Mouse (Mus musculus) ES-E14 (cell line): ENCODE measurements around the gene Caskin1. TPM values are rescaled to one million over a fixed set of nuclear protein-coding genes. Genes with fewer than 3 reads are reported as not detected.

Experiments
- DNase-seq: peaks from one replicate; pipeline ENCODE4 v3.0.0-alpha.2; 2013; ENCODE audit warnings: low read depth, low spot score
- H3K27ac ChIP-seq: 2 replicates; pipeline ENCODE4 v1.5.1; 2012; ENCODE audit warnings: low read depth, mild to moderate bottlenecking, low read length, moderate library complexity, mixed read lengths; ENCODE audit not compliant: poor library complexity, insufficient read depth, severe bottlenecking
- H3K36me3 ChIP-seq: 2 replicates; pipeline ENCODE4 v1.6.1; 2012; ENCODE audit warnings: mild to moderate bottlenecking, low read length, moderate library complexity, mixed read lengths; ENCODE audit not compliant: control insufficient read depth, poor library complexity, insufficient read depth, severe bottlenecking
- H3K4me1 ChIP-seq, 2 experiments: fragments of 150-350 bp in 1 of 2; sonication (generic) in 1 of 2; 2 replicates each; pipeline ENCODE4 v1.6.1; 2012; ENCODE audit warnings: low read length in 2 of 2, mild to moderate bottlenecking in 1 of 2, mixed read lengths in 1 of 2; ENCODE audit not compliant: control insufficient read depth in 2 of 2, insufficient read depth in 2 of 2, poor library complexity in 1 of 2
- H3K4me3 ChIP-seq, 2 experiments: fragments of 150-350 bp in 1 of 2; sonication (generic) in 1 of 2; 2 replicates each; pipeline ENCODE4 v1.5.1; 2012; ENCODE audit warnings: low read length in 2 of 2, low read depth in 1 of 2, mild to moderate bottlenecking in 1 of 2, mixed read lengths in 1 of 2; ENCODE audit not compliant: insufficient read depth in 1 of 2, poor library complexity in 1 of 2, severe bottlenecking in 1 of 2
- H3K9ac ChIP-seq: 2 replicates; pipeline ENCODE4 v1.6.1; 2012; ENCODE audit warnings: low read depth, mild to moderate bottlenecking, low read length, mixed read lengths; ENCODE audit not compliant: poor library complexity, insufficient read depth, severe bottlenecking
- H3K9me3 ChIP-seq: fragments of 150-350 bp; sonication (generic); 2 replicates; pipeline ENCODE4 v1.6.1; 2012; ENCODE audit warnings: low read depth, mild to moderate bottlenecking, low read length; ENCODE audit not compliant: control insufficient read depth, insufficient read depth
- CHD2 ChIP-seq: IDR thresholded peaks from 2 replicates; pipeline ENCODE4 v1.6.1; 2014; ENCODE audit warnings: mild to moderate bottlenecking, low read depth, low read length, inconsistent platforms
- HCFC1 ChIP-seq: IDR thresholded peaks from 2 replicates; pipeline ENCODE4 v1.6.1; 2012; ENCODE audit warnings: low read length, inconsistent platforms, borderline replicate concordance; ENCODE audit not compliant: insufficient read depth
- MAFK ChIP-seq: IDR thresholded peaks from 2 replicates; pipeline ENCODE4 v1.6.1; 2014; ENCODE audit warnings: mild to moderate bottlenecking, low read depth, low read length, inconsistent platforms; ENCODE audit not compliant: insufficient read depth
- ZC3H11A ChIP-seq: IDR thresholded peaks from 2 replicates; pipeline ENCODE4 v1.6.1; 2012; ENCODE audit warnings: low read depth, mild to moderate bottlenecking, inconsistent platforms, low read length, borderline replicate concordance
- ZNF384 ChIP-seq: IDR thresholded peaks from 2 replicates; pipeline ENCODE4 v1.6.1; 2012; ENCODE audit warnings: low read depth, low read length, inconsistent platforms
- in situ Hi-C, 2 experiments: fragments of 600-800 bp; cut with MboI; formaldehyde crosslinking; loops; one replicate each; pipeline ENCODE4 v1.15.1; 2025; ENCODE audit warnings: low sequenced_read_pairs in 2 of 2, inconsistent platforms in 1 of 2; ENCODE audit not compliant: unreplicated experiment in 2 of 2
- total RNA-seq: library from RNA; depleted of rRNA; stranded (reverse); fragments of 300-350 nt; gene quantifications from 2 replicates; pipeline ENCODE4 v1.2.3, GENCODE M21; 2012

The Caskin1 gene
- total RNA-seq, 1 experiment, result 2.0 TPM

DNA sequence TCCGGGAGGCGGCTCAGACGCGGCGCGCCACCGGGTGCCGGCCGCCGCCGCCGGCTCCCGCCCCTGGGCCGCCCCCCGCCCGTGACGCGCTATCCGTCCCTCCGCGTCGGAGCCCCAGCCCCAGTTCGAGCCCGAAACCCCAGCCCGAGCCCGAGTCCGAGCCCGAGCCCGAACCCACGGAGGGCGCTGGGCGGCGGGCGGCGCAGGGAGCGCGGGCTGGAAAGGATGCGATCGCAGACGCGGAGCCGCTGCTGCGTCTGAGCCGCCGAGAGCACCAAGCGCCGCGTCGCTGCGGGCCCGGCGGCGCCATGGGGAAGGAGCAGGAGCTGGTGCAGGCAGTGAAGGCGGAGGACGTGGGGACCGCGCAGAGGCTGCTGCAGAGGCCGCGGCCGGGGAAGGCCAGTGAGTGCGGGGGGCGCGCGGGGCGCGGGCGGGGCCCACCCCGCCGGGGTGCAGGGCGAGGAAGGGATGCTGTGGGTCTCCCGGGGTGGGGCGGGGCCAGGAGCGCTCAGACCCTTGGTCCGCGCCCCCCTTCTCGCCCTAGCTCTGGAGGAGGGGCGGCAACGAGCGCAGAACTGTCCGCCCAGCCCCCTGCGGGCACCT lies 362 bp downstream of the Caskin1 start:
- peaks cover 4 to 9% of the 10 kb centered on the region in 2 experiments; a peak in 3 of 4 replicates for H3K4me1 ChIP-seq
- H3K27ac ChIP-seq, result no peak overlapping the region
- H3K4me3 ChIP-seq, result peak overlapping the region; percentile 87 to 92
- DNase-seq, result no peak
- no peaks in the 10 kb centered on the region for H3K36me3 ChIP-seq
- TF ChIP-seq ZC3H11A, result no peak
- no peak for TF ChIP-seq HCFC1
- TF ChIP-seq CHD2, result no peak
- no peak for TF ChIP-seq ZNF384
- no peak for TF ChIP-seq MAFK
- H3K9ac ChIP-seq, result peak overlapping the region; percentile 78
- no peaks in the 10 kb centered on the region for H3K9me3 ChIP-seq
- in situ Hi-C loops, result no loop called here

DNA sequence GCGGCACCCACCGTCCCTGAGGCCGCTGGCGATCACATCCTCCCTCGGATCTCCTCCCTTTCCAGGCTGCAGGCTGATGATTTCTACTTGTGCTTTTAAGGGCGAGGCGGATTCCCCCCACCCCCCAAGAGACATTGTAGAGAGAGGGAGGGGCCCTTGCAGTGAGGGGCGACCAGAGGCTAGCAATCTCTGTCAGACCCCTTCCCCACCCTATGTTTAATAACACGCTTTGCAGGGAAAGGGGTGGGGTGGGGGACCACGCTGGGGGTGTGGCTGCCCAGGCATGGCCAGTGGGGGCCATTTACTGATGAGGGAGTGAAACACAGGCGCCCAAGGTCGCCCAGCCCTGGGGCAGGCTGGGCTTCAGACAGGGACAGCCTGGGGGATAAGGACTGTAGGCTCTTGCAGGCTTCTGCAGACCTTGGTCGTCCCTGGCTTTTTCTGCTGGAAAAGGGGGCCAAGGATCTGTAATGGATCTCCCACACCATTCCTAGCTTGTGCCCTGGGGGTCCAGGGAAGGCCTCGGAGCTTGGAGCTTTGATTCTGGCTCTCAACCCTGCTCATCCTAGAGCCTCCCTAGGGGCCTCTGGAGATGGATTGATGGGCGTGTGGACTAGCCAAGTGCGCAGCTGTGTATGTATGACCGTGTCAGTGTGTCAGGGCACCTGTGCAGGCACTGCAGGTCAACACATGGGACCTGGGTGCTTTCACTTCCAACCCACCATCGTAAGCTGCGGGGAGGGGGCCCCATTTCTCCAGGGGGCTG lies 1.0 kb downstream of the Caskin1 start:
- Histone ChIP-seq H3K4me3 (peak overlapping the region; percentile 87 to 92; a peak in 3 of 4 replicates), H3K36me3 (no peaks in the 10 kb centered on the region), H3K9ac (peak overlapping the region; percentile 78; the same call in 1 of the 2 replicates), H3K9me3 (no peaks in the 10 kb centered on the region), H3K27ac (no peak overlapping the region), H3K4me1 (peaks cover 4 to 9% of the 10 kb centered on the region in 2 experiments; a peak in 3 of 4 replicates)
- no peak for TF ChIP-seq HCFC1
- no peak for TF ChIP-seq ZC3H11A
- no peak for TF ChIP-seq MAFK
- TF ChIP-seq ZNF384, result no peak
- TF ChIP-seq CHD2, result no peak
- in situ Hi-C loops, result no loop called here
- DNase-seq, result no peak

DNA sequence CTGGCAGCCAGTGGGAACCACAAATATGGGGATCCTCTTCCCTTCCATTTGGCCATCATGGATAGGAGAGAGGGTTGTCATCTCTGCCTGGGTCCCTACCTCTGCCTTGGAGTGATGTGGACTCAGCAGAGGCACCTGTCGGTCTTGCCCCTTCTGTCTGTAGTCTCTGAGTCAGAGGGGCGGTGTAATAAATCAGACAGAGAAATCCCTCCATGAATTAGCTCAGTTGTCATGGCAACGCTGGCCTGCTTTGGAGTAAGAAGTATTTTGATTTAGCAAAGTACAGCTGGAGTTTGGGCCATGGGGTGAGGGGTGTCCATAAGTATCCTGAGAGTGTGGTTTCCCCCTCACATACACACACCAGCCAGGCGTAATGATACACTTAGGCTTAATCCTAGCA lies 2.0 kb downstream of the Caskin1 start:
- DNase-seq, result no peak
- Histone ChIP-seq H3K36me3 (no peaks in the 10 kb centered on the region), H3K9ac (no peak overlapping the region), H3K4me3 (no peak overlapping the region), H3K4me1 (peaks cover 3 to 6% of the 10 kb centered on the region in 2 experiments; a peak in 3 of 4 replicates), H3K27ac (no peak overlapping the region), H3K9me3 (no peaks in the 10 kb centered on the region)
- in situ Hi-C loops, result no loop called here
- TF ChIP-seq ZC3H11A (no peak), ZNF384 (no peak), CHD2 (no peak), HCFC1 (no peak), MAFK (no peak)

DNA sequence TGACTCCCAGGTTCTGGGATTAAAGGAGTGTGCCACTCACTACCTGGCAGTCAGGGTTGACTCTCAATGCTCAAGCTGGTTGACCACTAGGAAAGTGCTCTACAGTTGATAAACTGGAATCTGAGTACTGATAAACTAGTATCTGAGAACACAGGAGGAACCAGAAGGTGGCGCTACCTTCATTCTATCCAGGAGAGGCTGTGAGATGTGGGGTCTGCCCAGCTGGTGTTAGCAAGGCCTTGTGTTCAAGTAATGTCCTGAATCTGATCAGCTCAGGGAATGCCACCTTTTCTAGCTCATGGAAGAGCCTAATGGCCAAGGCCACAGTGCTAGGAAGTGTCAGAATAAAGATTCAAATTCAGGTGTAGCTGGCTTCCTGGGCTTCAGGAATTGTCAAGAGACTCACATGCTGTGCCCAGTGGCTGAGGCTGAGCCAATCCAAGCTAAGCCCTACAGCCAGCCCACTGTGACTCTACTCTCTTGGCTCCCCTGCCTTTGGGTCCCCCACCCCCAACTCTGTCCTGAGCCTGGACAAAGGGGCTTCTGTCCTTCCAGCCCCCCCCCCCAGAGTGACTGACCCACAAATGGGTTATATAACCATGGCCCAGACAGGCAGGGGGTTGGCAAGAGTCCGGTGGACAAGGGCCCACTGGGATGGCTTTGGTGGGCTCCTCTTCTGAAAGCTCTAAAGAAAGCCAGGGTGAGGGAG lies 6.4 kb downstream of the Caskin1 start:
- no peak overlapping the region for H3K27ac ChIP-seq
- in situ Hi-C loops, result no loop called here
- no peak overlapping the region for H3K9ac ChIP-seq
- no peak overlapping the region for H3K4me3 ChIP-seq
- peak; percentile 42; the same call in 1 of the 2 replicates for TF ChIP-seq ZC3H11A
- no peak for TF ChIP-seq ZNF384
- 0 out of 4 replicates have a peak, but pooled peaks cover 0 to 2% of the 10 kb centered on the region in 2 experiments for H3K4me1 ChIP-seq
- H3K9me3 ChIP-seq, result no peaks in the 10 kb centered on the region
- peak; percentile 69 for DNase-seq
- H3K36me3 ChIP-seq, result no peaks in the 10 kb centered on the region
